17 mouse cellular contexts compared by ENCODE assay signal in genomic region chr1:120600149-120600445, GRCm38 (mm10). TPM values are rescaled to one million over a fixed set of nuclear protein-coding genes. Genes with fewer than 3 reads are reported as not detected.
DNase-seq lines count a peak whose midpoint lies in the region; ATAC-seq lines count a peak whose summit lies in the region.
"Had no signal": no experiment of that assay in that cellular context is flagged by ENCODE, and none has a peak within 500 bp of the region (broad histone marks: within the 10 kb centered on the region; RNA-seq: fewer than 3 reads in every experiment).

No protein-coding gene starts in this region.

- H3K4me3 ChIP-seq in hindbrain, embryonic 15.5 days = peak overlapping the region; percentile 4; the same call in 1 of the 2 replicates
- H3K4me3 ChIP-seq in midbrain, embryonic 13.5 days (replicated peaks) = peak overlapping the region; percentile 63
- H3K4me3 ChIP-seq: liver, embryonic 13.5 days had no signal

- H3K9ac ChIP-seq in hindbrain, embryonic 15.5 days = no peak overlapping the region
- H3K9ac ChIP-seq in midbrain, embryonic 13.5 days (replicated peaks) = peak overlapping the region; percentile 54
- H3K9ac ChIP-seq: liver, embryonic 13.5 days had no signal

- peak overlapping the region; percentile 66 for H3K4me2 ChIP-seq in hindbrain, embryonic 15.5 days
- H3K4me2 ChIP-seq in midbrain, embryonic 13.5 days (replicated peaks) = peak overlapping the region; percentile 73
- H3K4me2 ChIP-seq: liver, embryonic 13.5 days had no signal

- H3K36me3 ChIP-seq in hindbrain, embryonic 15.5 days = no peaks in the 10 kb centered on the region
- H3K36me3 ChIP-seq in midbrain, embryonic 13.5 days = no peaks in the 10 kb centered on the region
- H3K36me3 ChIP-seq: liver, embryonic 13.5 days had no signal

- no peaks in the 10 kb centered on the region for H3K9me3 ChIP-seq in hindbrain, embryonic 15.5 days
- no peaks in the 10 kb centered on the region for H3K9me3 ChIP-seq in midbrain, embryonic 13.5 days
- H3K9me3 ChIP-seq: liver, embryonic 13.5 days had no signal

- 1% methylated on average over 25 of the region's 25 CpGs for WGBS in hindbrain, embryonic 15.5 days
- under 1% methylated on average over 25 of the region's 25 CpGs for WGBS in midbrain, embryonic 13.5 days

- peak; percentile 28; the same call in 1 of the 2 replicates for ATAC-seq in hindbrain, embryonic 15.5 days (ENCODE audit: low FRiP score, low read depth)
- ATAC-seq in midbrain, embryonic 13.5 days = no peak
- ATAC-seq: Patski had no signal

- DNase-seq in NIH3T3 (ENCODE audit: low read depth) = peak; percentile 36
- DNase-seq in embryo, embryonic 10.5 days (ENCODE audit: low spot score) = peak; percentile 68
- DNase-seq in layer of hippocampus, postnatal 25 days (ENCODE audit: extremely low spot score in 1 of 2, low spot score in 1 of 2) = no peak
- DNase-seq in ovary, postnatal 36 days (ENCODE audit: low spot score) = no peak
- no peak for DNase-seq in frontal cortex, postnatal 36 days (ENCODE audit: low spot score in 2 of 2)
- DNase-seq in cerebellum, postnatal 4 days (ENCODE audit: low spot score in 2 of 2) = no peak
- DNase-seq: adrenal gland, adult 8-10 months; kidney, postnatal 25 days; liver, embryonic 13.5 days; thymus, adult 18-20 months had no signal

- no peak overlapping the region for H3K27ac ChIP-seq in hindbrain, embryonic 15.5 days (replicated peaks)
- H3K27ac ChIP-seq in midbrain, embryonic 13.5 days = peak overlapping the region; percentile 32
- H3K27ac ChIP-seq: liver, embryonic 13.5 days; macrophage had no signal

- peaks cover 66% of the 10 kb centered on the region for H3K27me3 ChIP-seq in hindbrain, embryonic 15.5 days
- H3K27me3 ChIP-seq in midbrain, embryonic 13.5 days = peaks cover 84% of the 10 kb centered on the region

- H3K4me1 ChIP-seq in hindbrain, embryonic 15.5 days (replicated peaks) = peaks cover 31% of the 10 kb centered on the region
- H3K4me1 ChIP-seq in midbrain, embryonic 13.5 days (replicated peaks) = peaks cover 26% of the 10 kb centered on the region

RNA-seq across cellular contexts. Expression of gene En1, which starts 2.1 kb away (rescaled TPM):
- polyA plus RNA-seq in hindbrain, embryonic 15.5 days (2015; fragmentation: Nextera tagmentation; extraction: Ambion mirVana) = 3.7 and 8.0 TPM in 2 replicates
- 9.0 and 13.6 TPM in 2 replicates for polyA plus RNA-seq in midbrain, embryonic 13.5 days (2015; fragmentation: Nextera tagmentation; extraction: Ambion mirVana)
- total RNA-seq in layer of hippocampus, postnatal 25 days (2021) = under 1 TPM in 1 of 2 experiments, not detected in 1; 0.14 TPM
- total RNA-seq: adrenal gland, adult 8-10 months; left cerebral cortex, adult 18-20 months had no signal
- polyA plus RNA-seq: gonadal fat pad, adult 2 months; heart, embryonic 14.5 days; liver, embryonic 13.5 days; macrophage; Patski had no signal

Comparison
In these comparisons a context has a peak if more than half of its experiments do, and no peak if none do; other contexts are left out.
1. DNase-seq: peak in NIH3T3 (single experiment) and embryo, embryonic 10.5 days (single experiment); none in layer of hippocampus, postnatal 25 days (0 of 2), ovary, postnatal 36 days (single experiment), frontal cortex, postnatal 36 days (0 of 2) and cerebellum, postnatal 4 days (0 of 2).